In the genomic region with DNA sequence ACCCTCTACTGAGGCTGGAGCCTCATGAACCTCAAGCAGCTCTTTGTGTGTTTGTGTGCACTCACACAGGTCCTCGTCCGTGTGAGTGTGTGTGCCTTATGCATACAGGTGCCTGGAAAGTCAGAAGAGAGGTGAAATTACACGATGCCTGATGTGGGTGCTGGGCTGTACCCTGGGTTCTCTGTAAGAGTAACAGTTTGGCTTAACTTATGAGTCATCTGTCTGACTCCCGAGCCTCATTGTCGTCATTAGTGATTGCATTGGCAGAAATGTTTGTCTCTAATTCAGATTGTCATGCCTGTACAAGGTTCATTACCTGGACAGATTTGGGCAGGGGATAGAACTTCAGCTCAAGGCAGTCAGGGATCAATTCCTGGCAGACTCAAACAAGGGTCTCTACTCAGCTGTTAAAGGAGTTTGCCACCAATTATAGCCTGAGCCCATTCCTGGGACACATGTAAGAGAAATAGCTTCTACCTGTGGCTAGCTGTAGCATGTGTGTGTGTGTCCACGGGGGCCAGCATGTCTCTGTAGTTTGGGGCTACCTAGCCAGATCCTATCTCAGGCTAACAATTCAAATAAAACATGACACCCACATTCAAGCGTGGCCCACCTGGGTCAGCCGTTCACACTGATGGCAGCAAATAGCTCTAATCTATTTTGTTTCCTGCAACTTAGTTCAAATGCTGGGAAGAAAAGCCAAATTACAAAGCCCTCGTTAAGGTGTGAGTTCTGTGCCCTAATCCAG, we compare ENCODE assay signal across 8 mouse cellular contexts. TPM values are rescaled to one million over a fixed set of nuclear protein-coding genes. Genes with fewer than 3 reads are reported as not detected.
DNase-seq lines count a peak whose midpoint lies in the region; ATAC-seq lines count a peak whose summit lies in the region.

No protein-coding gene starts in this region.

- H3K27me3 ChIP-seq in embryonic facial prominence, embryonic 13.5 days = no peaks in the 10 kb centered on the region
- no peaks in the 10 kb centered on the region for H3K27me3 ChIP-seq in midbrain, embryonic 10.5 days (ENCODE audit: low read depth, poor library complexity, severe bottlenecking)

- H3K4me2 ChIP-seq in embryonic facial prominence, embryonic 13.5 days = peak overlapping the region; percentile 91

- WGBS in embryonic facial prominence, embryonic 13.5 days = 29% methylated on average over 9 of the region's 9 CpGs
- 44% methylated on average over 9 of the region's 9 CpGs for WGBS in midbrain, embryonic 10.5 days

- peak overlapping the region; percentile 98 for H3K27ac ChIP-seq in embryonic facial prominence, embryonic 13.5 days
- H3K27ac ChIP-seq in midbrain, embryonic 10.5 days (replicated peaks) = peak overlapping the region; percentile 97

- H3K36me3 ChIP-seq in embryonic facial prominence, embryonic 13.5 days = peaks cover 17% of the 10 kb centered on the region
- peaks cover 18% of the 10 kb centered on the region for H3K36me3 ChIP-seq in midbrain, embryonic 10.5 days

- ATAC-seq in embryonic facial prominence, embryonic 13.5 days (ENCODE audit: insufficient number of reproducible peaks, insufficient read depth, low FRiP score, low TSS enrichment, low read depth) = no peak
- ATAC-seq in inflammation-experienced regulatory T-cells, adult 6 months = peak; percentile 28

- H3K9ac ChIP-seq in embryonic facial prominence, embryonic 13.5 days = peak overlapping the region; percentile 80

- peaks cover 57% of the 10 kb centered on the region for H3K4me1 ChIP-seq in embryonic facial prominence, embryonic 13.5 days
- peaks cover 65% of the 10 kb centered on the region for H3K4me1 ChIP-seq in midbrain, embryonic 10.5 days

- peak overlapping the region; percentile 71 for H3K4me3 ChIP-seq in embryonic facial prominence, embryonic 13.5 days
- peak overlapping the region; percentile 86 for H3K4me3 ChIP-seq in midbrain, embryonic 10.5 days

- DNase-seq in adrenal gland, postnatal 10 days = peak; percentile 57
- no peak for DNase-seq in adrenal gland, adult 8-10 months
- DNase-seq in 416B (ENCODE audit: low read depth) = peak; percentile 87
- DNase-seq in midbrain, embryonic 10.5 days (ENCODE audit: low spot score) = no peak
- no peak for DNase-seq in thymus, adult 18-20 months
- DNase-seq in thymus, postnatal 10 days (ENCODE audit: low spot score in 2 of 2) = no peak

- H3K9me3 ChIP-seq in embryonic facial prominence, embryonic 13.5 days = no peaks in the 10 kb centered on the region
- no peaks in the 10 kb centered on the region for H3K9me3 ChIP-seq in midbrain, embryonic 10.5 days (replicated peaks)

RNA-seq across cellular contexts. Expression of gene Mknk2, which starts 0.6 kb away (rescaled TPM):
- 100 to 1,000 TPM; 249 to 298 TPM for total RNA-seq in adrenal gland, postnatal 10 days (2021)
- total RNA-seq in adrenal gland, adult 8-10 months (2022) = 100 to 1,000 TPM; 106 to 157 (median 123) TPM
- polyA plus RNA-seq in embryonic facial prominence, embryonic 13.5 days (2015; fragmentation: Nextera tagmentation; extraction: Ambion mirVana) = 78.3 and 86.3 TPM in 2 replicates
- polyA plus RNA-seq in inflammation-experienced regulatory T-cells, adult 6 months (2017; shearing (Covaris generic)) = 10 to 100 TPM; 50.3 to 61.4 (median 50.9) TPM
- polyA plus RNA-seq in midbrain, embryonic 10.5 days (2016; fragmentation: Nextera tagmentation; extraction: Ambion mirVana) = 82.7 and 84.7 TPM in 2 replicates

RNA-seq across cellular contexts. Expression of gene Btbd2, which starts 20.4 kb away (rescaled TPM):
- total RNA-seq in adrenal gland, postnatal 10 days (2021) = 10 to 100 TPM; 50.4 to 65.3 TPM
- 10 to 100 TPM; 63.4 to 94.6 (median 79.1) TPM for total RNA-seq in adrenal gland, adult 8-10 months (2022)
- 76.8 and 82.4 TPM in 2 replicates for polyA plus RNA-seq in embryonic facial prominence, embryonic 13.5 days (2015; fragmentation: Nextera tagmentation; extraction: Ambion mirVana)
- 10 to 100 TPM in 1 of 3 experiments, 1 to 10 TPM in 2; 3.4 to 10.4 (median 9.2) TPM for polyA plus RNA-seq in inflammation-experienced regulatory T-cells, adult 6 months (2017; shearing (Covaris generic))
- 70.3 and 75.2 TPM in 2 replicates for polyA plus RNA-seq in midbrain, embryonic 10.5 days (2016; fragmentation: Nextera tagmentation; extraction: Ambion mirVana)

RNA-seq across cellular contexts. Expression of gene Mob3a, which starts 24.5 kb away (rescaled TPM):
- 10 to 100 TPM; 17.7 to 20.1 TPM for total RNA-seq in adrenal gland, postnatal 10 days (2021)
- total RNA-seq in adrenal gland, adult 8-10 months (2022) = 10 to 100 TPM; 16.2 to 33.5 (median 25.7) TPM
- 45.8 and 46.3 TPM in 2 replicates for polyA plus RNA-seq in embryonic facial prominence, embryonic 13.5 days (2015; fragmentation: Nextera tagmentation; extraction: Ambion mirVana)
- polyA plus RNA-seq in inflammation-experienced regulatory T-cells, adult 6 months (2017; shearing (Covaris generic)) = 100 to 1,000 TPM; 190 to 248 (median 240) TPM
- 69.9 and 73.9 TPM in 2 replicates for polyA plus RNA-seq in midbrain, embryonic 10.5 days (2016; fragmentation: Nextera tagmentation; extraction: Ambion mirVana)

RNA-seq across cellular contexts. Expression of gene Izumo4, which starts 24.7 kb away (rescaled TPM):
- 10 to 100 TPM in 1 of 2 experiments, 1 to 10 TPM in 1; 6.9 to 13.1 TPM for total RNA-seq in adrenal gland, postnatal 10 days (2021)
- total RNA-seq in adrenal gland, adult 8-10 months (2022) = 10 to 100 TPM; 19.3 to 46.2 (median 33.3) TPM
- 24.0 and 29.2 TPM in 2 replicates for polyA plus RNA-seq in embryonic facial prominence, embryonic 13.5 days (2015; fragmentation: Nextera tagmentation; extraction: Ambion mirVana)
- polyA plus RNA-seq in inflammation-experienced regulatory T-cells, adult 6 months (2017; shearing (Covaris generic)) = 100 to 1,000 TPM in 2 of 3 experiments, 10 to 100 TPM in 1; 71.4 to 109 (median 107) TPM
- polyA plus RNA-seq in midbrain, embryonic 10.5 days (2016; fragmentation: Nextera tagmentation; extraction: Ambion mirVana) = 8.9 and 15.7 TPM in 2 replicates

RNA-seq across cellular contexts. Expression of gene Csnk1g2, which starts 54.7 kb away (rescaled TPM):
- 100 to 1,000 TPM; 121 to 131 TPM for total RNA-seq in adrenal gland, postnatal 10 days (2021)
- 100 to 1,000 TPM; 157 to 173 (median 165) TPM for total RNA-seq in adrenal gland, adult 8-10 months (2022)
- 131 and 169 TPM in 2 replicates for polyA plus RNA-seq in embryonic facial prominence, embryonic 13.5 days (2015; fragmentation: Nextera tagmentation; extraction: Ambion mirVana)
- polyA plus RNA-seq in inflammation-experienced regulatory T-cells, adult 6 months (2017; shearing (Covaris generic)) = 10 to 100 TPM; 11.7 to 16.3 (median 13.2) TPM
- 131 and 151 TPM in 2 replicates for polyA plus RNA-seq in midbrain, embryonic 10.5 days (2016; fragmentation: Nextera tagmentation; extraction: Ambion mirVana)

Comparison
In these comparisons a context has a peak if more than half of its experiments do, and no peak if none do; other contexts are left out.
1. DNase-seq: peak in adrenal gland, postnatal 10 days (single experiment) and 416B (single experiment); none in adrenal gland, adult 8-10 months (single experiment), midbrain, embryonic 10.5 days (single experiment), thymus, adult 18-20 months (0 of 2) and thymus, postnatal 10 days (0 of 2).